Mouse (Mus musculus) Patski (cell line): Measurements from ENCODE around the gene Ifit2. TPM values are rescaled to one million over a fixed set of nuclear protein-coding genes. Genes with fewer than 3 reads are reported as not detected.
A peak's percentile ranks its signal among the peaks of the same experiment; 100 is the strongest.

Source experiments
- ATAC-seq: fragments of 100-300 bp; one replicate; pipeline ENCODE4 v1.8.0; 2021
- CTCF ChIA-PET: fragments of 350-600 bp; sonication (Branson Sonifier 250); formaldehyde crosslinking; loops from one replicate; lab custom pipeline; 2022; ENCODE audit warnings: inconsistent platforms; lab: Charles Lee
- POLR2A ChIA-PET: fragments of 350-600 bp; sonication (Branson Sonifier 250); formaldehyde crosslinking; loops from one replicate; lab custom pipeline; 2022; ENCODE audit warnings: antibody characterized with exemption, inconsistent platforms; lab: Charles Lee
- DNase-seq: peaks from one replicate; pipeline ENCODE4 v3.0.0-alpha.2; 2011; ENCODE audit warnings: low read depth, low spot score
- H3K27me3 ChIP-seq: fragments of 371-371 bp; one replicate; pipeline ENCODE4 v1.5.1; 2021
- CTCF ChIP-seq: fragments of 100-300 bp; IDR thresholded peaks from one replicate; pipeline ENCODE4 v1.5.1; 2021
- in situ Hi-C: fragments of 300-500 bp; cut with MboI; formaldehyde crosslinking; loops from 3 replicates; pipeline ENCODE4 v1.11.1; 2018; ENCODE audit warnings: low pct_unique_long_range_greater_than_20kb, mixed read lengths
- polyA plus RNA-seq: library from polyadenylated mRNA; unstranded; gene quantifications from one replicate; pipeline ENCODE4 v1.2.3, GENCODE M21; 2021

Gene Ifit2
- 26.0 TPM for polyA plus RNA-seq

GRCm38 (mm10) chr19:34550534-34551223 is at the start of gene Ifit2:
Gene Ifit2, plus strand, starts transcription at chr19:34550694.
- ChIA-PET POLR2A (interaction anchor here (0.6 to 1.7 kb wide), 5 partner anchors 68 to 296 kb away, joined by 3 to 7 read pairs (median 3); partner anchors contain the start of gene Acta2), CTCF (interaction anchor here (0.7 to 6.9 kb wide), 30 partner anchors 9 to 308 kb away, joined by 3 to 41 read pairs (median 4); partner anchors contain the start of genes Ifit3 and Lipa)
- in situ Hi-C loops, result no loop called here
- peaks cover 3% of the 10 kb centered on the region for H3K27me3 ChIP-seq
- ATAC-seq, result peak; percentile 81
- DNase-seq, result no peak
- TF ChIP-seq CTCF, result peak; percentile 80

GRCm38 (mm10) chr19:34500763-34501162 is 49.7 kb upstream of the Ifit2 start:
- DNase-seq (peak; percentile 43), ATAC-seq (peak; percentile 96)
- ChIA-PET POLR2A (interaction anchor here (1.1 kb wide), 1 partner anchor 135 kb away, joined by 3 read pairs; no protein-coding TSS in a partner anchor), CTCF (interaction anchor here (0.7 to 3.3 kb wide), 17 partner anchors 9 to 256 kb away, joined by 3 to 17 read pairs (median 4); partner anchors contain the start of genes Ifit1, Ifit1bl2, Ifit2 and Lipa)
- no peaks in the 10 kb centered on the region for H3K27me3 ChIP-seq
- peak; percentile 94 for TF ChIP-seq CTCF
- in situ Hi-C loops, result loop anchor here (5.0 kb wide), 1 partner anchor 47 kb away; no protein-coding TSS in a partner anchor

GRCm38 (mm10) chr19:34505161-34505721 is 45.3 kb upstream of the Ifit2 start:
- no peak for ATAC-seq
- no peak for DNase-seq
- TF ChIP-seq CTCF, result no peak
- POLR2A ChIA-PET, result interaction anchor here (1.6 kb wide), 1 partner anchor 11 kb away, joined by 4 read pairs; no protein-coding TSS in a partner anchor
- in situ Hi-C loops, result no loop called here
- CTCF ChIA-PET, result interaction anchor here (0.7 to 4.0 kb wide), 7 partner anchors 11 to 157 kb away, joined by 3 to 22 read pairs (median 4); partner anchors contain the start of gene Ifit2
- H3K27me3 ChIP-seq, result no peaks in the 10 kb centered on the region

GRCm38 (mm10) chr19:34510717-34511116 is 39.8 kb upstream of the Ifit2 start:
- DNase-seq (no peak), ATAC-seq (no peak)
- CTCF ChIA-PET, result interaction anchor here (0.7 to 1.0 kb wide), 2 partner anchors 10 to 216 kb away, joined by 3 to 6 read pairs; no protein-coding TSS in a partner anchor
- no peaks in the 10 kb centered on the region for H3K27me3 ChIP-seq
- POLR2A ChIA-PET, result interaction anchor here (0.7 kb wide), 1 partner anchor 9 kb away, joined by 3 read pairs; no protein-coding TSS in a partner anchor
- TF ChIP-seq CTCF, result no peak
- in situ Hi-C loops, result no loop called here

- CTCF ChIA-PET, result no interaction called here
- POLR2A ChIA-PET, result interaction anchor here (0.6 kb wide), 1 partner anchor 11 kb away, joined by 3 read pairs; no protein-coding TSS in a partner anchor
- TF ChIP-seq CTCF, result no peak
- no peaks in the 10 kb centered on the region for H3K27me3 ChIP-seq
- DNase-seq (no peak), ATAC-seq (no peak)
- in situ Hi-C loops, result no loop called here
Measured at GRCm38 (mm10) chr19:34511528-34511927, 39.0 kb upstream of the Ifit2 start.

- DNase-seq (no peak), ATAC-seq (no peak)
- TF ChIP-seq CTCF, result no peak
- CTCF ChIA-PET, result interaction anchor here (1.1 to 3.4 kb wide), 3 partner anchors 9 to 195 kb away, joined by 3 to 22 read pairs (median 3); no protein-coding TSS in a partner anchor
- no peaks in the 10 kb centered on the region for H3K27me3 ChIP-seq
- POLR2A ChIA-PET, result interaction anchor here (0.7 kb wide), 1 partner anchor 113 kb away, joined by 4 read pairs; no protein-coding TSS in a partner anchor
- in situ Hi-C loops, result no loop called here
Measured at GRCm38 (mm10) chr19:34515681-34516080, 34.8 kb upstream of the Ifit2 start.

- in situ Hi-C loops, result no loop called here
- CTCF ChIA-PET, result interaction anchor here (1.2 to 3.4 kb wide), 3 partner anchors 10 to 16 kb away, joined by 4 to 22 read pairs (median 5); partner anchors contain the start of gene Lipa
Measured at GRCm38 (mm10) chr19:34516346-34516745, 34.1 kb upstream of the Ifit2 start.

GRCm38 (mm10) chr19:34517197-34517596 is 33.3 kb upstream of the Ifit2 start:
- ChIA-PET CTCF (interaction anchor here (1.2 to 3.4 kb wide), 3 partner anchors 9 to 17 kb away, joined by 4 to 22 read pairs (median 5); partner anchors contain the start of gene Lipa), POLR2A (interaction anchor here (1.2 kb wide), 1 partner anchor 11 kb away, joined by 4 read pairs; no protein-coding TSS in a partner anchor)
- no peak for DNase-seq
- no peak for ATAC-seq
- TF ChIP-seq CTCF, result no peak
- in situ Hi-C loops, result no loop called here
- H3K27me3 ChIP-seq, result no peaks in the 10 kb centered on the region

More at GRCm38 (mm10) chr19:34516346-34516745, 34.1 kb upstream of the Ifit2 start:
- TF ChIP-seq CTCF, result no peak
- ATAC-seq (no peak), DNase-seq (no peak)
- POLR2A ChIA-PET, result interaction anchor here (0.6 to 1.2 kb wide), 2 partner anchors 10 to 17 kb away, joined by 3 to 4 read pairs; no protein-coding TSS in a partner anchor
- H3K27me3 ChIP-seq, result no peaks in the 10 kb centered on the region

- H3K27me3 ChIP-seq, result no peaks in the 10 kb centered on the region
- DNase-seq, result peak; percentile 68
- in situ Hi-C loops, result no loop called here
- ATAC-seq, result peak; percentile 70
- no peak for TF ChIP-seq CTCF
- POLR2A ChIA-PET, result interaction anchor here (0.6 kb wide), 1 partner anchor 127 kb away, joined by 3 read pairs; no protein-coding TSS in a partner anchor
- CTCF ChIA-PET, result interaction anchor here (0.8 to 3.4 kb wide), 3 partner anchors 9 to 119 kb away, joined by 3 to 22 read pairs (median 5); partner anchors contain the start of gene Lipa
Measured at GRCm38 (mm10) chr19:34517812-34518594, 32.5 kb upstream of the Ifit2 start.
